Mouse (Mus musculus) limb, embryonic 14.5 days (tissue): ENCODE measurements at regions not wholly inside any gene's neighbourhood (a gene's known extent, or its start where the extent isn't known, plus 50 kb on each side); places are given as distances from the start of the nearest gene placed in this dataset.

Experiments used
- ATAC-seq: fragments of 200-750 bp; cut with Nextera tagmentation; 2 replicates; pipeline ENCODE4 v1.8.0; 2017; ENCODE audit warnings: low read depth, moderate number of reproducible peaks, moderate TSS enrichment; ENCODE audit not compliant: low FRiP score
- DNase-seq: peaks from one replicate; pipeline ENCODE4 v3.0.0-alpha.2; 2015; ENCODE audit warnings: low spot score
- H3K27ac ChIP-seq: fragments of 300-500 bp; sonication (generic); replicated peaks from 2 replicates; pipeline ENCODE4 v1.5.1; 2014; ENCODE audit warnings: low read depth, mild to moderate bottlenecking, low read length, moderate library complexity, mixed read lengths
- H3K27me3 ChIP-seq: fragments of 300-500 bp; sonication (generic); 2 replicates; pipeline ENCODE4 v1.6.1; 2014; ENCODE audit warnings: low read length, mixed read lengths; ENCODE audit not compliant: control insufficient read depth, insufficient read depth
- H3K36me3 ChIP-seq: fragments of 300-500 bp; sonication (generic); 2 replicates; pipeline ENCODE4 v1.6.1; 2014; ENCODE audit warnings: mild to moderate bottlenecking, low read length, moderate library complexity, mixed read lengths; ENCODE audit not compliant: control insufficient read depth, insufficient read depth
- H3K4me1 ChIP-seq: fragments of 300-500 bp; sonication (generic); 2 replicates; pipeline ENCODE4 v1.6.1; 2014; ENCODE audit warnings: antibody characterized with exemption, low read length, mixed read lengths; ENCODE audit not compliant: control insufficient read depth, insufficient read depth
- H3K4me2 ChIP-seq: fragments of 300-500 bp; sonication (generic); replicated peaks from 2 replicates; pipeline ENCODE4 v1.6.1; 2014; ENCODE audit warnings: low read depth, mild to moderate bottlenecking, low read length, moderate library complexity; ENCODE audit not compliant: severe bottlenecking
- H3K4me3 ChIP-seq: fragments of 300-500 bp; sonication (generic); replicated peaks from 2 replicates; pipeline ENCODE4 v1.5.1; 2014; ENCODE audit warnings: low read length
- H3K9ac ChIP-seq: fragments of 300-500 bp; sonication (generic); 2 replicates; pipeline ENCODE4 v1.6.1; 2014; ENCODE audit warnings: mild to moderate bottlenecking, low read depth, low read length, moderate library complexity; ENCODE audit not compliant: severe bottlenecking
- H3K9me3 ChIP-seq: fragments of 300-500 bp; sonication (generic); 2 replicates; pipeline ENCODE4 v1.6.1; 2016; ENCODE audit warnings: low read length; ENCODE audit not compliant: control insufficient read depth
- POLR2A ChIP-seq: fragments of 200-500 bp; IDR thresholded peaks from 2 replicates; pipeline ENCODE4 v1.8.0; 2012; ENCODE audit warnings: inconsistent platforms, mild to moderate bottlenecking, moderate library complexity, borderline replicate concordance; ENCODE audit not compliant: insufficient read depth, insufficient read length; ENCODE audit errors: extremely low read depth
- WGBS: fragments of 180-500 bp; shearing (Covaris S2); extraction: QIAGEN DNeasy Blood & Tissue Kit; methylation state at CpG from one replicate; pipeline ENCODE4 v1.1.7; 2014; 5-methylcytosine and 5-hydroxymethylcytosine counted together

GRCm38 (mm10) chr12:77727766-77728165 lies 466.3 kb upstream of the Gm6657 start:
- Histone ChIP-seq H3K27me3 (no peaks in the 10 kb centered on the region), H3K9ac (no peak overlapping the region), H3K27ac (no peak overlapping the region), H3K4me3 (no peak overlapping the region), H3K36me3 (no peaks in the 10 kb centered on the region), H3K9me3 (no peaks in the 10 kb centered on the region), H3K4me1 (no peaks in the 10 kb centered on the region), H3K4me2 (no peak overlapping the region)
- TF ChIP-seq POLR2A = no peak
- ATAC-seq = no peak
- no peak for DNase-seq
- 82% methylated on average over 4 of the region's 4 CpGs for whole genome bisulfite sequencing

GRCm38 (mm10) chr12:77739047-77739760 lies 454.8 kb upstream of the Gm6657 start:
- no peaks in the 10 kb centered on the region for H3K4me1 ChIP-seq
- H3K4me3 ChIP-seq = no peak overlapping the region
- DNase-seq = no peak
- H3K9me3 ChIP-seq = no peaks in the 10 kb centered on the region
- no peak for ATAC-seq
- 33% methylated on average over 6 of the region's 6 CpGs for WGBS
- H3K27ac ChIP-seq = no peak overlapping the region
- no peak overlapping the region for H3K4me2 ChIP-seq
- H3K27me3 ChIP-seq = no peaks in the 10 kb centered on the region
- TF ChIP-seq POLR2A = no peak
- no peak overlapping the region for H3K9ac ChIP-seq
- no peaks in the 10 kb centered on the region for H3K36me3 ChIP-seq

GRCm38 (mm10) chr12:77742716-77743115 lies 451.3 kb upstream of the Gm6657 start:
- no peak overlapping the region for H3K27ac ChIP-seq
- 67% methylated on average over 3 of the region's 3 CpGs for WGBS
- no peak for TF ChIP-seq POLR2A
- no peaks in the 10 kb centered on the region for H3K27me3 ChIP-seq
- H3K9me3 ChIP-seq = no peaks in the 10 kb centered on the region
- H3K4me1 ChIP-seq = no peaks in the 10 kb centered on the region
- H3K36me3 ChIP-seq = no peaks in the 10 kb centered on the region
- no peak overlapping the region for H3K4me2 ChIP-seq
- H3K4me3 ChIP-seq = no peak overlapping the region
- no peak for DNase-seq
- ATAC-seq = no peak
- no peak overlapping the region for H3K9ac ChIP-seq

- Histone ChIP-seq H3K4me1 (no peaks in the 10 kb centered on the region), H3K9me3 (no peaks in the 10 kb centered on the region), H3K36me3 (no peaks in the 10 kb centered on the region), H3K4me3 (no peak overlapping the region), H3K27ac (no peak overlapping the region), H3K9ac (no peak overlapping the region), H3K27me3 (no peaks in the 10 kb centered on the region), H3K4me2 (no peak overlapping the region)
- TF ChIP-seq POLR2A = no peak
- 84% methylated on average over 3 of the region's 3 CpGs for WGBS
- no peak for DNase-seq
- ATAC-seq = no peak
Observed at GRCm38 (mm10) chr12:77749438-77750007, 444.5 kb upstream of the Gm6657 start.

GRCm38 (mm10) chr12:77752181-77752580 lies 441.9 kb upstream of the Gm6657 start:
- no peak overlapping the region for H3K27ac ChIP-seq
- H3K4me1 ChIP-seq = no peaks in the 10 kb centered on the region
- ATAC-seq = no peak
- DNase-seq = no peak
- no peak overlapping the region for H3K4me3 ChIP-seq
- H3K9ac ChIP-seq = no peak overlapping the region
- 83% methylated on average over 5 of the region's 5 CpGs for WGBS
- H3K9me3 ChIP-seq = no peaks in the 10 kb centered on the region
- H3K36me3 ChIP-seq = no peaks in the 10 kb centered on the region
- no peaks in the 10 kb centered on the region for H3K27me3 ChIP-seq
- no peak for TF ChIP-seq POLR2A
- H3K4me2 ChIP-seq = no peak overlapping the region
